Mouse (Mus musculus): ENCODE results near the gene Irf2bp2. TPM values are rescaled to one million over a fixed set of nuclear protein-coding genes. Genes with fewer than 3 reads are reported as not detected.

Gene Irf2bp2
- polyA plus RNA-seq, 1 experiment from 2014 or later = 7.7 TPM

- H3K27ac ChIP-seq (replicated peaks) = no peak overlapping the region
- no peak overlapping the region for H3K9ac ChIP-seq (replicated peaks)
- H3K4me3 ChIP-seq = no peak overlapping the region
- 89% methylated on average over 15 of the region's 15 CpGs for WGBS
- no peak for ATAC-seq (ENCODE audit: low FRiP score, low read depth)
- no peaks in the 10 kb centered on the region for H3K9me3 ChIP-seq
- H3K27me3 ChIP-seq = no peaks in the 10 kb centered on the region
- no peaks in the 10 kb centered on the region for H3K36me3 ChIP-seq
- H3K4me1 ChIP-seq = peaks cover 25% of the 10 kb centered on the region
- no peak overlapping the region for H3K4me2 ChIP-seq (replicated peaks)
These were observed 22.6 kb downstream of the Irf2bp2 start for GRCm38 (mm10) chr8:126571065-126571660.

- ATAC-seq (ENCODE audit: low FRiP score, low read depth) = no peak
- Histone ChIP-seq H3K27me3 (no peaks in the 10 kb centered on the region), H3K4me3 (no peak overlapping the region), H3K27ac (replicated peaks) (no peak overlapping the region), H3K36me3 (no peaks in the 10 kb centered on the region), H3K9me3 (no peaks in the 10 kb centered on the region), H3K4me1 (peaks cover 31% of the 10 kb centered on the region), H3K9ac (replicated peaks) (no peak overlapping the region), H3K4me2 (replicated peaks) (no peak overlapping the region)
- whole genome bisulfite sequencing = 72% methylated on average over 9 of the region's 9 CpGs
These were observed 23.2 kb downstream of the Irf2bp2 start for GRCm38 (mm10) chr8:126570521-126571040.

- no peaks in the 10 kb centered on the region for H3K27me3 ChIP-seq
- no peak overlapping the region for H3K9ac ChIP-seq (replicated peaks)
- no peak overlapping the region for H3K4me3 ChIP-seq
- WGBS = 15% methylated on average over 3 of the region's 3 CpGs
- H3K9me3 ChIP-seq = no peaks in the 10 kb centered on the region
- H3K4me2 ChIP-seq (replicated peaks) = no peak overlapping the region
- peak; percentile 45; the same call in 1 of the 2 replicates for ATAC-seq (ENCODE audit: low FRiP score, low read depth)
- no peak overlapping the region for H3K27ac ChIP-seq (replicated peaks)
- H3K36me3 ChIP-seq = no peaks in the 10 kb centered on the region
- peaks cover 31% of the 10 kb centered on the region for H3K4me1 ChIP-seq
These were observed 23.7 kb downstream of the Irf2bp2 start for GRCm38 (mm10) chr8:126570046-126570445.

- no peak for ATAC-seq (ENCODE audit: low FRiP score, low read depth)
- Histone ChIP-seq H3K9ac (replicated peaks) (no peak overlapping the region), H3K9me3 (no peaks in the 10 kb centered on the region), H3K27ac (replicated peaks) (0 out of 2 replicates have a peak overlapping the region, but pooled peaks have one; percentile 43), H3K4me3 (no peak overlapping the region), H3K4me1 (peaks cover 31% of the 10 kb centered on the region), H3K4me2 (replicated peaks) (no peak overlapping the region), H3K27me3 (no peaks in the 10 kb centered on the region), H3K36me3 (no peaks in the 10 kb centered on the region)
- WGBS = 45% methylated on average over 1 of the region's 1 CpGs
These were observed 24.1 kb downstream of the Irf2bp2 start for GRCm38 (mm10) chr8:126569638-126570037.

- no peaks in the 10 kb centered on the region for H3K9me3 ChIP-seq
- H3K36me3 ChIP-seq = no peaks in the 10 kb centered on the region
- no peak for ATAC-seq (ENCODE audit: low FRiP score, low read depth)
- no peak overlapping the region for H3K4me3 ChIP-seq
- H3K4me1 ChIP-seq = peaks cover 31% of the 10 kb centered on the region
- no peak overlapping the region for H3K27ac ChIP-seq (replicated peaks)
- no peak overlapping the region for H3K9ac ChIP-seq (replicated peaks)
- H3K4me2 ChIP-seq (replicated peaks) = no peak overlapping the region
- 84% methylated on average over 2 of the region's 2 CpGs for WGBS
- H3K27me3 ChIP-seq = no peaks in the 10 kb centered on the region; the same call in 1 of the 2 replicates
These were observed 26.1 kb downstream of the Irf2bp2 start for GRCm38 (mm10) chr8:126567674-126568073.

- H3K4me2 ChIP-seq (replicated peaks) = peak overlapping the region; percentile 23; the same call in 1 of the 2 replicates
- H3K9ac ChIP-seq (replicated peaks) = no peak overlapping the region; the same call in 1 of the 2 replicates
- H3K4me1 ChIP-seq = peaks cover 31% of the 10 kb centered on the region
- no peaks in the 10 kb centered on the region for H3K36me3 ChIP-seq
- ATAC-seq (ENCODE audit: low FRiP score, low read depth) = peak; percentile 55; the same call in 1 of the 2 replicates
- H3K27ac ChIP-seq (replicated peaks) = peak overlapping the region; percentile 76
- 0 out of 2 replicates have a peak, but pooled peaks cover 2% of the 10 kb centered on the region for H3K9me3 ChIP-seq
- no peak overlapping the region for H3K4me3 ChIP-seq
- no peaks in the 10 kb centered on the region; the same call in 1 of the 2 replicates for H3K27me3 ChIP-seq
- WGBS = 7% methylated on average over 14 of the region's 14 CpGs
These were observed 27.2 kb downstream of the Irf2bp2 start for GRCm38 (mm10) chr8:126566446-126567062.

- no peak overlapping the region for H3K9ac ChIP-seq (replicated peaks)
- no peak overlapping the region for H3K4me3 ChIP-seq
- H3K9me3 ChIP-seq = 0 out of 2 replicates have a peak, but pooled peaks cover 6% of the 10 kb centered on the region
- H3K27me3 ChIP-seq = no peaks in the 10 kb centered on the region; the same call in 1 of the 2 replicates
- H3K4me2 ChIP-seq (replicated peaks) = no peak overlapping the region
- WGBS = 59% methylated on average over 6 of the region's 6 CpGs
- H3K4me1 ChIP-seq = peaks cover 31% of the 10 kb centered on the region
- no peaks in the 10 kb centered on the region for H3K36me3 ChIP-seq
- H3K27ac ChIP-seq (replicated peaks) = peak overlapping the region; percentile 76
- ATAC-seq (ENCODE audit: low FRiP score, low read depth) = peak; percentile 24; the same call in 1 of the 2 replicates
These were observed 27.8 kb downstream of the Irf2bp2 start for GRCm38 (mm10) chr8:126565954-126566445.

GRCm38 (mm10) chr8:126565231-126565781, 28.5 kb downstream of the Irf2bp2 start:
- 85% methylated on average over 6 of the region's 6 CpGs for WGBS
- no peak overlapping the region for H3K9ac ChIP-seq (replicated peaks)
- 0 out of 2 replicates have a peak, but pooled peaks cover 6% of the 10 kb centered on the region for H3K9me3 ChIP-seq
- H3K36me3 ChIP-seq = no peaks in the 10 kb centered on the region
- no peaks in the 10 kb centered on the region; the same call in 1 of the 2 replicates for H3K27me3 ChIP-seq
- H3K27ac ChIP-seq (replicated peaks) = no peak overlapping the region
- peaks cover 26% of the 10 kb centered on the region for H3K4me1 ChIP-seq
- no peak overlapping the region for H3K4me2 ChIP-seq (replicated peaks)
- no peak overlapping the region for H3K4me3 ChIP-seq
- ATAC-seq (ENCODE audit: low FRiP score, low read depth) = no peak

GRCm38 (mm10) chr8:126564551-126565154, 29.1 kb downstream of the Irf2bp2 start:
- no peak for ATAC-seq (ENCODE audit: low FRiP score, low read depth)
- WGBS = 81% methylated on average over 9 of the region's 9 CpGs
- H3K27ac ChIP-seq (replicated peaks) = no peak overlapping the region

GRCm38 (mm10) chr8:126561316-126561841, 32.4 kb downstream of the Irf2bp2 start:
- Histone ChIP-seq H3K4me2 (replicated peaks) (no peak overlapping the region), H3K36me3 (no peaks in the 10 kb centered on the region), H3K9ac (replicated peaks) (no peak overlapping the region), H3K27ac (replicated peaks) (no peak overlapping the region), H3K9me3 (0 out of 2 replicates have a peak, but pooled peaks cover 6% of the 10 kb centered on the region), H3K4me3 (no peak overlapping the region), H3K27me3 (no peaks in the 10 kb centered on the region; the same call in 1 of the 2 replicates), H3K4me1 (peaks cover 13% of the 10 kb centered on the region)
- ATAC-seq (ENCODE audit: low FRiP score, low read depth) = no peak
- WGBS = 96% methylated on average over 4 of the region's 4 CpGs

More at GRCm38 (mm10) chr8:126564551-126565154, 29.1 kb downstream of the Irf2bp2 start:
- Histone ChIP-seq H3K4me1 (peaks cover 20% of the 10 kb centered on the region), H3K9me3 (0 out of 2 replicates have a peak, but pooled peaks cover 6% of the 10 kb centered on the region), H3K9ac (replicated peaks) (no peak overlapping the region), H3K36me3 (no peaks in the 10 kb centered on the region), H3K4me3 (no peak overlapping the region), H3K4me2 (replicated peaks) (no peak overlapping the region), H3K27me3 (no peaks in the 10 kb centered on the region; the same call in 1 of the 2 replicates)

GRCm38 (mm10) chr8:126558400-126558953, 35.3 kb downstream of the Irf2bp2 start:
- Histone ChIP-seq H3K4me1 (peaks cover 6% of the 10 kb centered on the region), H3K36me3 (no peaks in the 10 kb centered on the region), H3K9me3 (0 out of 2 replicates have a peak, but pooled peaks cover 6% of the 10 kb centered on the region), H3K27me3 (no peaks in the 10 kb centered on the region; the same call in 1 of the 2 replicates), H3K27ac (replicated peaks) (no peak overlapping the region), H3K4me3 (no peak overlapping the region), H3K9ac (replicated peaks) (no peak overlapping the region), H3K4me2 (replicated peaks) (no peak overlapping the region)
- 91% methylated on average over 13 of the region's 13 CpGs for WGBS
- ATAC-seq (ENCODE audit: low FRiP score, low read depth) = no peak
